Mouse (Mus musculus): Measurements from ENCODE around the gene Gm8300. TPM values are rescaled to one million over a fixed set of nuclear protein-coding genes. Genes with fewer than 3 reads are reported as not detected.

The Gm8300 gene
- polyA plus RNA-seq (2014; fragmentation: Illumina TruSeq; extraction: RNeasy Lipid Tissue Mini Kit (QIAGEN cat#74804); ENCODE audit: low read depth, low replicate concordance), result not detected

DNA sequence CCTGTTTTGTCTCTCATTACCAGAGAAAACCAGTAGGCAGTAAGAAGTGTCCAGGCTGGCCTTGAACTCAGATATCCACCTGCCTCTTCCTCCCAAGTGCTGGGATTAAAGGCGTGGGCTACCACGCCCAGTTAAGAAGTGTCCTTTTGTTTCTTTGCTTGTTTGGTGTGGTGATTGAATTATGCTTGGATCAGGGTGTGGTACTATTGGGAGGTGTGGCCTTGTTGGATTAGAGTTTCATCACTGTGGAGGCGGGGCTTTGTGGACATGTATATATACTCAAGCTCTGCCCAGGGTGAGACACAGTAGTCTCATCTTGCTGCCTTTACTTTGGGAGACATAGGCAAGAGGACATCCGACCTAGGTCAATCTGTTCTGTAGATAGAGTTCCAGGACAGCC, at the start of gene Gm8300:
Gene Gm8300 (plus strand): TSS at position 301 of the 400 bp plus-strand sequence.

DNA sequence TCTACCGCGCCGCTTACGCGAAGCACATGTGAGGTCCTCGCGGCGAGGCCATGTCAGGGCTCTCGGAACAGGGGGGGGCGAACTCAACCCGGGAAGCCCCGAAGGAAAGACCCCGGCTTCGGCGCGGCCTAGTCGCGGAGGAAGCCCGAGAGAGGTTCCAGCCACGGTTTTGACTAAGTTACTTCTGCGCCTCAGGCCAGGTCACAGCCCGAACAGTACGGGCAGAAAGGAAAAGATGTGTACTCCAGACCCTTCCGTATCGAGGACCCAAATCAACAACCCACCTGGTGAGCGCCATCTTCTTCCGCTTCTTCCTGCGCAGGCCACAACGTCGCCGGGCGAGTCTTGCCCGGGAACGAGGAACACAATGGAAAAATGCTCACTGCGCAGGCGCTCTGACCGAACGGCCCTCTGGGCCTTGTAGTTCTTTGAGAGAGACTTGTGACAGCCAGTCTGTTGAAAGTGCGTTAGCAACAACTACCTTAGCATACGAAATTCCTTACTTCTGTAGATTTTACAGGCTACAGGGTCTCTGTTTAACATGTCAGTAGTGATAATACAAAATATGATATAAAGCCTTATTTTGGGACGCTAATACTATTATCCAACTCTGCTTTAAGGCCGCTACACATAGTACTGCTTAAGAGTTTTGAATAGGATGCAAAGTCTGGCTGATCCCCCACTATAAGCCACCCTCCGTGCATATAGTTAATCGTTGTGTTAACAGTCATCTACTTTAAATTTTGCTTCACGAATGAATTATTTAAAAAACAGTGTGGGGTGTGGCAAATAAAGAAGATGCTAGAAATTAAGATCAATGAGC, 41.9 kb upstream of the Gm8300 start, which contains the start of gene Snw1:
Gene Snw1 (minus strand): TSS at position 311 of the 823 bp plus-strand sequence.

DNA sequence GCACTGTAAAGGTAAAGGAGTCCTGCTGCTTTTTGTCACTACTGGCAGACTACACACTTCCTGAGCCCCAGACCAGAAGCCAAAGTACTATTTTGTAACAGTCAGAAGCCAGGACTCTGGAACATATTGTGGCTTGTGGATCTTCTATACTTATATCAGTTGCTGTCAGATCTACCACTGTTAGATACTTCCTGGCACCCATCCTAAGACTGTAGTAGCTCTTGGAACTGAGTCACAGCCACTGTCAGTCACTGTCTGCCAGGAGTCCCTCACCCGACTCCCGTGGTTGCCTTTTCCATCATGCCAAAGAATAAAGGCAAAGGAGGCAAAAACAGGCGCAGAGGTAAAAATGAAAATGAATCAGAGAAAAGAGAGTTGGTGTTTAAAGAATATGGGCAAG, 19.7 kb upstream of the Gm8300 start, which contains the start of gene Gm5788:
Gene Gm5788 (plus strand): TSS at position 301 of the 400 bp plus-strand sequence.

Other genes starting within 250 kb of the Gm8300 start
- gene Vipas39, start 248.1 kb upstream of the Gm8300 start, polyA plus RNA-seq (2014; fragmentation: Illumina TruSeq; extraction: RNeasy Lipid Tissue Mini Kit (QIAGEN cat#74804); ENCODE audit: low read depth, low replicate concordance), result 17.4 TPM
- 78.8 TPM for gene Ahsa1, start 247.8 kb upstream of the Gm8300 start, polyA plus RNA-seq (2014; fragmentation: Illumina TruSeq; extraction: RNeasy Lipid Tissue Mini Kit (QIAGEN cat#74804); ENCODE audit: low read depth, low replicate concordance)
- not detected for gene Ism2, start 214.6 kb upstream of the Gm8300 start, polyA plus RNA-seq (2014; fragmentation: Illumina TruSeq; extraction: RNeasy Lipid Tissue Mini Kit (QIAGEN cat#74804); ENCODE audit: low read depth, low replicate concordance)
- 56.2 TPM for gene Sptlc2, start 126.0 kb upstream of the Gm8300 start, polyA plus RNA-seq (2014; fragmentation: Illumina TruSeq; extraction: RNeasy Lipid Tissue Mini Kit (QIAGEN cat#74804); ENCODE audit: low read depth, low replicate concordance)
- gene Slirp, start 70.4 kb upstream of the Gm8300 start, polyA plus RNA-seq (2014; fragmentation: Illumina TruSeq; extraction: RNeasy Lipid Tissue Mini Kit (QIAGEN cat#74804); ENCODE audit: low read depth, low replicate concordance), result 128 TPM
- 28.0 TPM for gene Alkbh1, start 70.3 kb upstream of the Gm8300 start, polyA plus RNA-seq (2014; fragmentation: Illumina TruSeq; extraction: RNeasy Lipid Tissue Mini Kit (QIAGEN cat#74804); ENCODE audit: low read depth, low replicate concordance)
- gene Snw1, start 42.0 kb upstream of the Gm8300 start, polyA plus RNA-seq (2014; fragmentation: Illumina TruSeq; extraction: RNeasy Lipid Tissue Mini Kit (QIAGEN cat#74804); ENCODE audit: low read depth, low replicate concordance), result 94.8 TPM
- gene Gm5788, start 19.6 kb upstream of the Gm8300 start, polyA plus RNA-seq (2014; fragmentation: Illumina TruSeq; extraction: RNeasy Lipid Tissue Mini Kit (QIAGEN cat#74804); ENCODE audit: low read depth, low replicate concordance), result not detected
- 0.25 TPM for gene Oog1, start 88.4 kb downstream of the Gm8300 start, polyA plus RNA-seq (2014; fragmentation: Illumina TruSeq; extraction: RNeasy Lipid Tissue Mini Kit (QIAGEN cat#74804); ENCODE audit: low read depth, low replicate concordance)
- 9.2 TPM for gene Gm4027, start 104.6 kb downstream of the Gm8300 start, polyA plus RNA-seq (2014; fragmentation: Illumina TruSeq; extraction: RNeasy Lipid Tissue Mini Kit (QIAGEN cat#74804); ENCODE audit: low read depth, low replicate concordance)
- gene Gm16381, start 130.3 kb downstream of the Gm8300 start, polyA plus RNA-seq (2014; fragmentation: Illumina TruSeq; extraction: RNeasy Lipid Tissue Mini Kit (QIAGEN cat#74804); ENCODE audit: low read depth, low replicate concordance), result not detected